ENCODE assay signal across 8 mouse cellular contexts in genomic region chr1:34851562-34851961, GRCm38 (mm10). TPM values are rescaled to one million over a fixed set of nuclear protein-coding genes. Genes with fewer than 3 reads are reported as not detected.
DNase-seq lines count a peak whose midpoint lies in the region; ATAC-seq lines count a peak whose summit lies in the region.

No protein-coding gene starts in this region.

- no peaks in the 10 kb centered on the region for H3K36me3 ChIP-seq in kidney, embryonic 16.5 days (ENCODE audit: insufficient read depth, low read length)
- H3K36me3 ChIP-seq in midbrain, embryonic 15.5 days (replicated peaks) = no peaks in the 10 kb centered on the region

- no peaks in the 10 kb centered on the region for H3K9me3 ChIP-seq in kidney, embryonic 16.5 days (ENCODE audit: low read length)
- H3K9me3 ChIP-seq in midbrain, embryonic 15.5 days = no peaks in the 10 kb centered on the region

- no peak for ATAC-seq in kidney, embryonic 16.5 days (ENCODE audit: low FRiP score, low TSS enrichment)
- no peak for ATAC-seq in midbrain, embryonic 15.5 days (replicated peaks)

- no peaks in the 10 kb centered on the region for H3K27me3 ChIP-seq in kidney, embryonic 16.5 days (ENCODE audit: insufficient read depth, low read length)
- no peaks in the 10 kb centered on the region for H3K27me3 ChIP-seq in midbrain, embryonic 15.5 days (replicated peaks)

- H3K4me1 ChIP-seq in kidney, embryonic 16.5 days (ENCODE audit: insufficient read depth, low read length) = peaks cover 33% of the 10 kb centered on the region
- H3K4me1 ChIP-seq in midbrain, embryonic 15.5 days = peaks cover 37% of the 10 kb centered on the region

- peak overlapping the region; percentile 89 for H3K4me2 ChIP-seq in kidney, embryonic 16.5 days (replicated peaks; ENCODE audit: low read depth, low read length)
- peak overlapping the region; percentile 65 for H3K4me2 ChIP-seq in midbrain, embryonic 15.5 days

- peak overlapping the region; percentile 25; the same call in 1 of the 2 replicates for H3K27ac ChIP-seq in kidney, embryonic 16.5 days (ENCODE audit: low read length)
- no peak overlapping the region for H3K27ac ChIP-seq in midbrain, embryonic 15.5 days

- 30% methylated on average over 6 of the region's 6 CpGs for WGBS in kidney, embryonic 16.5 days
- 67% methylated on average over 6 of the region's 6 CpGs for WGBS in midbrain, embryonic 15.5 days

- DNase-seq in frontal cortex, adult 2 months (ENCODE audit: extremely low spot score in 1 of 2, low spot score in 1 of 2) = peak; percentile 37 to 71
- DNase-seq in frontal cortex, postnatal 14 days (ENCODE audit: low spot score in 2 of 2) = no peak
- peak; percentile 73 for DNase-seq in 416B (ENCODE audit: low read depth)
- peak; percentile 52 for DNase-seq in adrenal gland, postnatal 25 days
- no peak for DNase-seq in embryo, embryonic 9.5 days (ENCODE audit: extremely low spot score)
- DNase-seq in testis, postnatal 10 days (ENCODE audit: low spot score) = no peak

- no peak overlapping the region for H3K4me3 ChIP-seq in kidney, embryonic 16.5 days (ENCODE audit: low read length)
- H3K4me3 ChIP-seq in midbrain, embryonic 15.5 days = no peak overlapping the region

- H3K9ac ChIP-seq in kidney, embryonic 16.5 days (replicated peaks; ENCODE audit: low read length) = no peak overlapping the region; the same call in 1 of the 2 replicates
- no peak overlapping the region for H3K9ac ChIP-seq in midbrain, embryonic 15.5 days

RNA-seq across cellular contexts. Expression of gene Plekhb2, which starts 1.8 kb away (rescaled TPM):
- 177 and 182 TPM in 2 replicates for polyA plus RNA-seq in frontal cortex, adult 2 months (2012; rRNA removed)
- total RNA-seq in adrenal gland, postnatal 25 days (2021) = 115 and 177 TPM in 2 replicates
- polyA plus RNA-seq in kidney, embryonic 16.5 days (2015; fragmentation: Nextera tagmentation; extraction: Ambion mirVana) = 53.2 and 58.0 TPM in 2 replicates
- polyA plus RNA-seq in midbrain, embryonic 15.5 days (2015; fragmentation: Nextera tagmentation; extraction: Ambion mirVana) = 69.1 and 72.6 TPM in 2 replicates

RNA-seq across cellular contexts. Expression of gene Fam168b, which starts 8.7 kb away (rescaled TPM):
- polyA plus RNA-seq in frontal cortex, adult 2 months (2012; rRNA removed) = 214 and 221 TPM in 2 replicates
- total RNA-seq in adrenal gland, postnatal 25 days (2021) = 118 and 144 TPM in 2 replicates
- 69.1 and 83.2 TPM in 2 replicates for polyA plus RNA-seq in kidney, embryonic 16.5 days (2015; fragmentation: Nextera tagmentation; extraction: Ambion mirVana)
- 161 and 164 TPM in 2 replicates for polyA plus RNA-seq in midbrain, embryonic 15.5 days (2015; fragmentation: Nextera tagmentation; extraction: Ambion mirVana)

Comparison
In these comparisons a context has a peak if more than half of its experiments do, and no peak if none do; other contexts are left out.
1. DNase-seq: peak in frontal cortex, adult 2 months (2 of 2), 416B (single experiment) and adrenal gland, postnatal 25 days (single experiment); none in frontal cortex, postnatal 14 days (0 of 2), embryo, embryonic 9.5 days (single experiment) and testis, postnatal 10 days (single experiment).